Mouse (Mus musculus) E14TG2a.4 (cell line): ENCODE measurements at regions not wholly inside any gene's neighbourhood (a gene's known extent, or its start where the extent isn't known, plus 50 kb on each side); places are given as distances from the start of the nearest gene placed in this dataset.

ENCODE experiments used
- H3K27me3 ChIP-seq: 2 replicates; pipeline ENCODE4 v1.6.1; 2014; ENCODE audit warnings: low read length, control low read depth; ENCODE audit not compliant: insufficient read depth
- H3K36me3 ChIP-seq: 2 replicates; pipeline ENCODE4 v1.6.1; 2014; ENCODE audit warnings: low read length, control low read depth; ENCODE audit not compliant: insufficient read depth
- H3K4me1 ChIP-seq: replicated peaks from 2 replicates; pipeline ENCODE4 v1.6.1; 2014; ENCODE audit warnings: low read depth, low read length, control low read depth
- H3K4me3 ChIP-seq: replicated peaks from 2 replicates; pipeline ENCODE4 v1.5.1; 2014; ENCODE audit warnings: mild to moderate bottlenecking, low read length
- H3K9me3 ChIP-seq: 2 replicates; pipeline ENCODE4 v1.6.1; 2014; ENCODE audit warnings: low read length, control low read depth
- CTCF ChIP-seq: conservative IDR thresholded peaks from 2 replicates; pipeline ENCODE4 v1.5.1; 2014; ENCODE audit warnings: low read length
- NANOG ChIP-seq: IDR thresholded peaks from 2 replicates; pipeline ENCODE4 v1.6.1; 2014; ENCODE audit warnings: borderline replicate concordance, low read length, mixed read lengths
- POU5F1 ChIP-seq: IDR thresholded peaks from 2 replicates; pipeline ENCODE4 v1.6.1; 2014; ENCODE audit warnings: low read length, borderline replicate concordance

DNA sequence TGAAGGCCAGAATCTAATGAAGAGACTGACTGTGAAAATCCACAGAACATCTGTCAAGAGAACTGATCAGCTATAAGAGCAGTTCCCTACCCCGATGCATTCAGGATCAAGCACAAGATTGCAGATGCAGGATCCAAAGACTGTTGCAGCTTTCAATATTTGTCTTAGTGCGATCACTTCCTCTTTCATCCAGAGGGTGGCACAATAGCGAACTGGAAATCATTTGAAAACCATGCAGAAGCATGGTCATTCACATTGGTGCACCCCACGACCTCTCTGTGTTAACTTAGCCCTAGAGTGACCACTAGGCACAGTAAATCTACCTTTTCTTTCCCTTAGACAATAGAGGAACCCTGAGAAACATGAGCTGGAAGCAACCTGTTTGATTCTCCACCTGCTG lies 55.8 kb upstream of the Pak3 start:
- TF ChIP-seq CTCF (no peak), POU5F1 (no peak), NANOG (no peak)
- H3K9me3 ChIP-seq: peaks cover 28% of the 10 kb centered on the region
- H3K36me3 ChIP-seq: no peaks in the 10 kb centered on the region
- H3K4me1 ChIP-seq: no peaks in the 10 kb centered on the region
- no peak overlapping the region for H3K4me3 ChIP-seq
- H3K27me3 ChIP-seq: no peaks in the 10 kb centered on the region

- no peaks in the 10 kb centered on the region for H3K27me3 ChIP-seq
- peak; percentile 22; the same call in 1 of the 2 replicates for TF ChIP-seq CTCF
- TF ChIP-seq POU5F1: no peak
- no peaks in the 10 kb centered on the region for H3K36me3 ChIP-seq
- H3K9me3 ChIP-seq: no peaks in the 10 kb centered on the region
- no peak overlapping the region for H3K4me3 ChIP-seq
- no peaks in the 10 kb centered on the region for H3K4me1 ChIP-seq
Observed at GRCm38 (mm10) chrX:143448636-143449346, 54.7 kb upstream of the Chrdl1 start.

GRCm38 (mm10) chrX:143444581-143444980 lies 50.5 kb upstream of the Chrdl1 start:
- Histone ChIP-seq H3K27me3 (no peaks in the 10 kb centered on the region), H3K36me3 (no peaks in the 10 kb centered on the region), H3K4me3 (no peak overlapping the region), H3K9me3 (no peaks in the 10 kb centered on the region), H3K4me1 (no peaks in the 10 kb centered on the region)
- TF ChIP-seq POU5F1 (no peak), NANOG (no peak), CTCF (peak; percentile 54)
